Comparison of ENCODE assay signal across 8 mouse cellular contexts in genomic region chr7:127027885-127028284, GRCm38 (mm10). TPM values are rescaled to one million over a fixed set of nuclear protein-coding genes. Genes with fewer than 3 reads are reported as not detected.
A peak's percentile ranks its signal among the peaks of the same experiment; 100 is the strongest.
DNase-seq lines count a peak whose midpoint lies in the region; ATAC-seq and TF ChIP-seq lines count a peak whose summit lies in the region.

No protein-coding gene starts in this region.

- peak overlapping the region; percentile 69 for H3K4me3 ChIP-seq in kidney, adult 2 months (ENCODE audit: insufficient read depth, low read depth, low read length)
- H3K4me3 ChIP-seq in bone marrow, adult 2 months (replicated peaks; ENCODE audit: control insufficient read depth, low read depth, low read length) = peak overlapping the region; percentile 53
- peak overlapping the region; percentile 32 for H3K4me3 ChIP-seq in hindbrain, embryonic 11.5 days (ENCODE audit: low read depth, low read length)
- peak overlapping the region; percentile 96 for H3K4me3 ChIP-seq in midbrain, embryonic 13.5 days (replicated peaks)

- no peaks in the 10 kb centered on the region for H3K36me3 ChIP-seq in kidney, adult 2 months (ENCODE audit: control insufficient read depth, insufficient read depth, low read length)
- peaks cover 6% of the 10 kb centered on the region; the same call in 1 of the 2 replicates for H3K36me3 ChIP-seq in hindbrain, embryonic 11.5 days (ENCODE audit: control insufficient read depth, insufficient read depth, low read length)
- H3K36me3 ChIP-seq in midbrain, embryonic 13.5 days = peaks cover 33% of the 10 kb centered on the region

- H3K9me3 ChIP-seq in hindbrain, embryonic 11.5 days (ENCODE audit: control insufficient read depth, low read length) = no peaks in the 10 kb centered on the region
- H3K9me3 ChIP-seq in midbrain, embryonic 13.5 days = no peaks in the 10 kb centered on the region

- no peaks in the 10 kb centered on the region for H3K27me3 ChIP-seq in kidney, adult 2 months (replicated peaks; ENCODE audit: control insufficient read depth, insufficient read depth, low read length)
- H3K27me3 ChIP-seq in hindbrain, embryonic 11.5 days (ENCODE audit: control insufficient read depth, insufficient read depth, low read length) = no peaks in the 10 kb centered on the region
- no peaks in the 10 kb centered on the region for H3K27me3 ChIP-seq in midbrain, embryonic 13.5 days

- peak overlapping the region; percentile 47 for H3K4me2 ChIP-seq in hindbrain, embryonic 11.5 days (replicated peaks; ENCODE audit: low read depth, low read length)
- H3K4me2 ChIP-seq in midbrain, embryonic 13.5 days (replicated peaks) = peak overlapping the region; percentile 78

- TF ChIP-seq POLR2A in kidney, adult 2 months (IDR thresholded peaks at IDR 0.05; ENCODE audit: low read depth, low read length) = no peak
- no peak for TF ChIP-seq POLR2A in bone marrow, adult 2 months (IDR thresholded peaks at IDR 0.05; ENCODE audit: borderline replicate concordance, control insufficient read depth, low read depth, low read length)

- WGBS in kidney, adult 2 months = 50% methylated on average over 8 of the region's 8 CpGs
- 45% methylated on average over 8 of the region's 8 CpGs for WGBS in bone marrow, adult 2 months
- 71% methylated on average over 8 of the region's 8 CpGs for WGBS in hindbrain, embryonic 11.5 days
- 64% methylated on average over 8 of the region's 8 CpGs for WGBS in midbrain, embryonic 13.5 days

- no peak for TF ChIP-seq CTCF in kidney, adult 2 months (conservative IDR thresholded peaks at IDR 0.05; ENCODE audit: insufficient read depth, insufficient read length, low read depth, low read length)
- no peak for TF ChIP-seq CTCF in bone marrow, adult 2 months (IDR thresholded peaks at IDR 0.05; ENCODE audit: control insufficient read depth, insufficient read depth, low read length)

- no peak; the same call in 1 of the 2 replicates for ATAC-seq in hindbrain, embryonic 11.5 days (ENCODE audit: low FRiP score)
- peak; percentile 9; the same call in 1 of the 2 replicates for ATAC-seq in midbrain, embryonic 13.5 days
- ATAC-seq in megakaryocyte-erythroid progenitor cell, adult 5-6 weeks (replicated peaks; ENCODE audit: low FRiP score, low TSS enrichment, poor library complexity, severe bottlenecking) = no peak

- DNase-seq in kidney, adult 2 months = no peak
- DNase-seq in kidney, adult 9 months = no peak
- no peak for DNase-seq in hindbrain, embryonic 11.5 days (ENCODE audit: low spot score)
- DNase-seq in spleen, adult 12 weeks (ENCODE audit: low spot score) = no peak
- DNase-seq in frontal cortex, adult 2 months (ENCODE audit: extremely low spot score in 1 of 2, low spot score in 1 of 2) = no peak

- peaks cover 15% of the 10 kb centered on the region for H3K4me1 ChIP-seq in kidney, adult 2 months (ENCODE audit: control insufficient read depth, insufficient read depth, low read length)
- H3K4me1 ChIP-seq in bone marrow, adult 2 months (ENCODE audit: control insufficient read depth, insufficient read depth, low read length) = peaks cover 13% of the 10 kb centered on the region
- H3K4me1 ChIP-seq in hindbrain, embryonic 11.5 days (replicated peaks; ENCODE audit: control insufficient read depth, insufficient read depth, low read length) = peaks cover 17% of the 10 kb centered on the region
- H3K4me1 ChIP-seq in midbrain, embryonic 13.5 days (replicated peaks) = peaks cover 36% of the 10 kb centered on the region

- H3K9ac ChIP-seq in hindbrain, embryonic 11.5 days (ENCODE audit: low read depth, low read length) = peak overlapping the region; percentile 54
- H3K9ac ChIP-seq in midbrain, embryonic 13.5 days (replicated peaks) = peak overlapping the region; percentile 72

- H3K27ac ChIP-seq in kidney, adult 2 months (ENCODE audit: insufficient read depth, low read depth, low read length) = peak overlapping the region; percentile 93
- peak overlapping the region; percentile 96 for H3K27ac ChIP-seq in bone marrow, adult 2 months (ENCODE audit: control insufficient read depth, insufficient read depth, low read depth, low read length, poor library complexity)
- peak overlapping the region; percentile 99 for H3K27ac ChIP-seq in hindbrain, embryonic 11.5 days (ENCODE audit: low read depth, low read length)
- peak overlapping the region; percentile 100 for H3K27ac ChIP-seq in midbrain, embryonic 13.5 days

RNA-seq across cellular contexts. Expression of gene Maz, which starts 1.0 kb away (rescaled TPM):
- polyA plus RNA-seq in kidney, adult 2 months (2012; rRNA removed) = 97.9 and 115 TPM in 2 replicates
- 153 and 314 TPM in 2 replicates for polyA plus RNA-seq in bone marrow, adult 2 months (2011; ENCODE audit: insufficient read depth, insufficient read length, low replicate concordance, missing spikeins)
- 69.4 and 71.4 TPM in 2 replicates for polyA plus RNA-seq in hindbrain, embryonic 11.5 days (2014; fragmentation: Nextera tagmentation; extraction: Ambion mirVana)
- 58.2 and 72.5 TPM in 2 replicates for polyA plus RNA-seq in midbrain, embryonic 13.5 days (2015; fragmentation: Nextera tagmentation; extraction: Ambion mirVana)
- total RNA-seq in megakaryocyte-erythroid progenitor cell, adult 5-6 weeks (2014; fragmentation: Nextera tagmentation) = 256 and 270 TPM in 2 replicates
- total RNA-seq in megakaryocyte-erythroid progenitor cell, adult 5-6 weeks (2017) = 54.2 and 70.0 TPM in 2 replicates
- polyA plus RNA-seq in frontal cortex, adult 2 months (2012; rRNA removed) = 165 and 186 TPM in 2 replicates

RNA-seq across cellular contexts. Expression of gene Prrt2, which starts 6.9 kb away (rescaled TPM):
- polyA plus RNA-seq in kidney, adult 2 months (2012; rRNA removed) = 3.6 and 4.6 TPM in 2 replicates
- 5.3 TPM in 1 of 2 replicates, not detected in the other for polyA plus RNA-seq in bone marrow, adult 2 months (2011; ENCODE audit: insufficient read depth, insufficient read length, low replicate concordance, missing spikeins)
- 7.2 and 7.7 TPM in 2 replicates for polyA plus RNA-seq in hindbrain, embryonic 11.5 days (2014; fragmentation: Nextera tagmentation; extraction: Ambion mirVana)
- polyA plus RNA-seq in midbrain, embryonic 13.5 days (2015; fragmentation: Nextera tagmentation; extraction: Ambion mirVana) = 10.8 and 11.9 TPM in 2 replicates
- 0.74 and 2.0 TPM in 2 replicates for total RNA-seq in megakaryocyte-erythroid progenitor cell, adult 5-6 weeks (2014; fragmentation: Nextera tagmentation)
- total RNA-seq in megakaryocyte-erythroid progenitor cell, adult 5-6 weeks (2017) = 0.80 and 2.3 TPM in 2 replicates
- 227 and 259 TPM in 2 replicates for polyA plus RNA-seq in frontal cortex, adult 2 months (2012; rRNA removed)

RNA-seq across cellular contexts. Expression of gene Gm42742, which starts 7.0 kb away (rescaled TPM):
- polyA plus RNA-seq in kidney, adult 2 months (2012; rRNA removed) = 21.2 and 28.9 TPM in 2 replicates
- polyA plus RNA-seq in bone marrow, adult 2 months (2011; ENCODE audit: insufficient read depth, insufficient read length, low replicate concordance, missing spikeins) = 11.2 and 52.5 TPM in 2 replicates
- polyA plus RNA-seq in hindbrain, embryonic 11.5 days (2014; fragmentation: Nextera tagmentation; extraction: Ambion mirVana) = 50.4 and 53.7 TPM in 2 replicates
- polyA plus RNA-seq in midbrain, embryonic 13.5 days (2015; fragmentation: Nextera tagmentation; extraction: Ambion mirVana) = 72.0 and 73.9 TPM in 2 replicates
- 0.47 and 3.3 TPM in 2 replicates for total RNA-seq in megakaryocyte-erythroid progenitor cell, adult 5-6 weeks (2014; fragmentation: Nextera tagmentation)
- 22.6 TPM in 1 of 2 replicates, not detected in the other for total RNA-seq in megakaryocyte-erythroid progenitor cell, adult 5-6 weeks (2017)
- 95.5 and 113 TPM in 2 replicates for polyA plus RNA-seq in frontal cortex, adult 2 months (2012; rRNA removed)

RNA-seq across cellular contexts. Expression of gene Pagr1a, which starts 10.7 kb away (rescaled TPM):
- polyA plus RNA-seq in kidney, adult 2 months (2012; rRNA removed) = 2.8 and 17.6 TPM in 2 replicates
- 20.4 TPM in 1 of 2 replicates, not detected in the other for polyA plus RNA-seq in bone marrow, adult 2 months (2011; ENCODE audit: insufficient read depth, insufficient read length, low replicate concordance, missing spikeins)
- polyA plus RNA-seq in hindbrain, embryonic 11.5 days (2014; fragmentation: Nextera tagmentation; extraction: Ambion mirVana) = 76.1 and 78.5 TPM in 2 replicates
- polyA plus RNA-seq in midbrain, embryonic 13.5 days (2015; fragmentation: Nextera tagmentation; extraction: Ambion mirVana) = 39.8 and 40.8 TPM in 2 replicates
- 62.5 and 66.9 TPM in 2 replicates for total RNA-seq in megakaryocyte-erythroid progenitor cell, adult 5-6 weeks (2014; fragmentation: Nextera tagmentation)
- 24.5 TPM in 1 of 2 replicates, not detected in the other for total RNA-seq in megakaryocyte-erythroid progenitor cell, adult 5-6 weeks (2017)
- 30.0 and 42.3 TPM in 2 replicates for polyA plus RNA-seq in frontal cortex, adult 2 months (2012; rRNA removed)

RNA-seq across cellular contexts. Expression of gene Pagr1b, which starts 11.6 kb away (rescaled TPM):
- 0.91 and 1.3 TPM in 2 replicates for polyA plus RNA-seq in kidney, adult 2 months (2012; rRNA removed)
- not detected in 2 replicates for polyA plus RNA-seq in bone marrow, adult 2 months (2011; ENCODE audit: insufficient read depth, insufficient read length, low replicate concordance, missing spikeins)
- polyA plus RNA-seq in hindbrain, embryonic 11.5 days (2014; fragmentation: Nextera tagmentation; extraction: Ambion mirVana) = not detected in 2 replicates
- polyA plus RNA-seq in midbrain, embryonic 13.5 days (2015; fragmentation: Nextera tagmentation; extraction: Ambion mirVana) = 0.30 TPM in 1 of 2 replicates, not detected in the other
- total RNA-seq in megakaryocyte-erythroid progenitor cell, adult 5-6 weeks (2014; fragmentation: Nextera tagmentation) = 0.66 TPM in 1 of 2 replicates, not detected in the other
- total RNA-seq in megakaryocyte-erythroid progenitor cell, adult 5-6 weeks (2017) = 4.5 and 8.7 TPM in 2 replicates
- polyA plus RNA-seq in frontal cortex, adult 2 months (2012; rRNA removed) = 1.7 and 2.4 TPM in 2 replicates

Comparison
In these comparisons a context has a peak if more than half of its experiments do, and no peak if none do; other contexts are left out.
1. H3K4me3 ChIP-seq: peak in every context shown above with its lines; median percentile 96 in midbrain, embryonic 13.5 days; 69 in kidney, adult 2 months; 53 in bone marrow, adult 2 months; 32 in hindbrain, embryonic 11.5 days.
2. RNA of gene Prrt2, which starts 6.9 kb away (polyA plus RNA-seq): 227 to 259 TPM in frontal cortex, adult 2 months; 10.8 to 11.9 TPM in midbrain, embryonic 13.5 days, 7.2 to 7.7 TPM in hindbrain, embryonic 11.5 days, 5.3 TPM in bone marrow, adult 2 months and 3.6 to 4.6 TPM in kidney, adult 2 months; every median in the first group is over 10 times any median in the second.
3. Peak in every context shown above with its lines, with median percentiles within 50 percentile points of each other: H3K27ac ChIP-seq.